Mouse (Mus musculus): ENCODE data around the gene Riok1. TPM values are rescaled to one million over a fixed set of nuclear protein-coding genes. Genes with fewer than 3 reads are reported as not detected.

Riok1 gene
- polyA plus RNA-seq, 2 experiments, result 45.4 to 54.4 TPM

DNA sequence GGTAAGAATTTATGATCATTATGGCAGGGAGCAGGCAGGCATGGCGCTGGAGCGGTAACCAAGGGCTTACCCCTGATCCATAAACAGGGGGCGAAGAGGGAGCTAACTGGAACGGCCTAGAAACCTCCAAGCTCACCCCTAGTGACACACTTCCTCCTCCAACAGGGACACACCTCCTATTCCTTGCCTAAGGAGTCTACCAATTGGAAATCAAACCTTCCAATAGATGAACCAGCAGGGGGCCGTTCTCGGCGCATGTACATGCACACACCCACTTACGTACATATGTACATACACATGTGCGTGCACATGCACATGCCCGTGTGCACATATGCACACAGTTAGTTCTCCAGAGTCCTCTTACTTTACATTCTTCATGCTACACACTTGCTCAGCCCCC lies 67.7 kb downstream of the Riok1 start:
- no peak overlapping the region for H3K27ac ChIP-seq (replicated peaks; ENCODE audit: low read depth, low read length)
- WGBS, result 80% methylated on average over 10 of the region's 10 CpGs
- H3K4me2 ChIP-seq (replicated peaks; ENCODE audit: low read depth, low read length, severe bottlenecking), result no peak overlapping the region
- no peaks in the 10 kb centered on the region for H3K9me3 ChIP-seq (ENCODE audit: control insufficient read depth, low read length)
- no peak for ATAC-seq (ENCODE audit: low FRiP score, low read depth)
- no peaks in the 10 kb centered on the region for H3K27me3 ChIP-seq (ENCODE audit: control insufficient read depth, insufficient read depth, low read length)
- no peaks in the 10 kb centered on the region for H3K36me3 ChIP-seq (ENCODE audit: control insufficient read depth, insufficient read depth, low read length)
- no peak overlapping the region for H3K9ac ChIP-seq (ENCODE audit: low read depth, low read length, severe bottlenecking)
- no peak overlapping the region for H3K4me3 ChIP-seq (replicated peaks; ENCODE audit: low read length)
- DNase-seq (ENCODE audit: low spot score), result no peak
- H3K4me1 ChIP-seq (ENCODE audit: control insufficient read depth, insufficient read depth, low read length), result 0 out of 2 replicates have a peak, but pooled peaks cover 6% of the 10 kb centered on the region
- TF ChIP-seq POLR2A (IDR thresholded peaks at IDR 0.05; ENCODE audit: borderline replicate concordance, extremely low read depth, insufficient read depth, insufficient read length), result no peak

DNA sequence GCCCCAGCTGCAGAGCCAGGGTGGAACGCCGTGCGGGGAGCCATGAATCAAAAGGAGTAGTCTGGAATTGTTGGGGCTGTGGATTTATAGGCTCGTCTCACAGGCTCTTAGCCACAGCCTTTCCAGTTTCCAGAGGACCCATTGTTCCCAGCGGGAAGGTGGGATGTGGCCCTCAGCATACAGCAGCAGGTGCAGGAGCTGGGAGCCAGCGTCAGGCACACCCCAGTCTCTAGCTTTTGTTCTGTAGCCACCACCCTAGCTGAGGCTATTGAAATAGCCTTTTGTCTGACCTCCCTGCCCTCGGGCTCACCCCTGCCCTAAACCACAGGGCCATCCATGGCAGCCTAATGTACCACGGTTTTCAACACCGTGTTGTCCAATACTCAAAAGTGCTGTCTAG lies 72.3 kb downstream of the Riok1 start:
- TF ChIP-seq POLR2A (IDR thresholded peaks at IDR 0.05; ENCODE audit: borderline replicate concordance, extremely low read depth, insufficient read depth, insufficient read length), result no peak
- Histone ChIP-seq H3K9ac (ENCODE audit: low read depth, low read length, severe bottlenecking) (no peak overlapping the region), H3K4me2 (replicated peaks; ENCODE audit: low read depth, low read length, severe bottlenecking) (no peak overlapping the region), H3K9me3 (ENCODE audit: control insufficient read depth, low read length) (no peaks in the 10 kb centered on the region), H3K4me1 (ENCODE audit: control insufficient read depth, insufficient read depth, low read length) (0 out of 2 replicates have a peak, but pooled peaks cover 6% of the 10 kb centered on the region), H3K27ac (replicated peaks; ENCODE audit: low read depth, low read length) (no peak overlapping the region), H3K27me3 (ENCODE audit: control insufficient read depth, insufficient read depth, low read length) (no peaks in the 10 kb centered on the region), H3K4me3 (replicated peaks; ENCODE audit: low read length) (no peak overlapping the region), H3K36me3 (ENCODE audit: control insufficient read depth, insufficient read depth, low read length) (no peaks in the 10 kb centered on the region)
- ATAC-seq (ENCODE audit: low FRiP score, low read depth), result no peak
- 83% methylated on average over 9 of the region's 9 CpGs for WGBS
- DNase-seq (ENCODE audit: low spot score), result no peak

Small RNAs within 50 kb of the gene (microRNA-seq; reads per million reads assigned to microRNA genes)
- not detected for gene Gm27387

Other genes starting within 250 kb of the Riok1 start
- 32.6 and 36.2 TPM in 2 replicates for gene Ssr1, start 42.8 kb upstream of the Riok1 start, polyA plus RNA-seq (2012; rRNA removed)
- 130 and 137 TPM in 2 replicates for gene Ssr1, start 42.8 kb upstream of the Riok1 start, polyA plus RNA-seq (2014; fragmentation: Nextera tagmentation; extraction: Ambion mirVana)
- 0.50 and 0.57 TPM in 2 replicates for gene Cage1, start 74 bp downstream of the Riok1 start, polyA plus RNA-seq (2012; rRNA removed)
- gene Cage1, start 74 bp downstream of the Riok1 start, polyA plus RNA-seq (2014; fragmentation: Nextera tagmentation; extraction: Ambion mirVana), result 1.3 TPM in 2 replicates
- gene Dsp, start 114.3 kb downstream of the Riok1 start, polyA plus RNA-seq (2012; rRNA removed), result 15.6 and 24.9 TPM in 2 replicates
- 39.4 and 50.1 TPM in 2 replicates for gene Dsp, start 114.3 kb downstream of the Riok1 start, polyA plus RNA-seq (2014; fragmentation: Nextera tagmentation; extraction: Ambion mirVana)
- 41.0 and 54.2 TPM in 2 replicates for gene Snrnp48, start 167.9 kb downstream of the Riok1 start, polyA plus RNA-seq (2012; rRNA removed)
- 30.1 and 38.9 TPM in 2 replicates for gene Snrnp48, start 167.9 kb downstream of the Riok1 start, polyA plus RNA-seq (2014; fragmentation: Nextera tagmentation; extraction: Ambion mirVana)

Data from limb, embryonic 14.5 days (tissue).